Mouse (Mus musculus) v-Abl transformed pro-B cells (cell line): ENCODE data around the gene Lasp1.

Experiments used
- in situ Hi-C, 2 experiments: fragments of 400-800 bp; cut with MboI; formaldehyde crosslinking; loops; one replicate each; pipeline ENCODE4 v1.15.1; 2025; ENCODE audit not compliant: unreplicated experiment in 2 of 2

Lasp1 gene

DNA sequence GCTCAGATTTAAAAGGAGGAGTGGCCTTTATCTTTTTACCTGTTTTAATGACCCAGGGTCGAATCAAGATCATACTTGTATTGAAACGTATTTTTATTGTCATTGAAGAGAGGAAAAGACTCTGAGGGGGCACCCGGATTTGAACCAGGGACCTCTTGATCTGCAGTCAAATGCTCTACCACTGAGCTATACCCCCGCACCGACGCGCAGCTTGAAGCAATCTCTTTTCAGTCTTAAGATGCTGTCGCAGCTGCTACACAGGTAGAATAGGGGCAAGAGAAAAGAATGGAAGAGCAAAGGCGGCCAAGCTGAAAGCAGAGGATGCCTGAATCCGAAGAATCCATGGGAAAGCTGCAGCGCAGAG, at the start of gene Lasp1:
Lasp1 (plus strand) TSS at position 219 of the 364 bp plus-strand sequence.
- in situ Hi-C loops: loop anchor here (5.0 to 25.0 kb wide), 4 partner anchors 84 to 789 kb away; partner anchors contain the start of genes Fbxo47 (in 2 of the 2), Lrrc3c (in 1 of the 2), Ormdl3 (in 1 of the 2) and Pcgf2 (in 1 of the 2)

DNA sequence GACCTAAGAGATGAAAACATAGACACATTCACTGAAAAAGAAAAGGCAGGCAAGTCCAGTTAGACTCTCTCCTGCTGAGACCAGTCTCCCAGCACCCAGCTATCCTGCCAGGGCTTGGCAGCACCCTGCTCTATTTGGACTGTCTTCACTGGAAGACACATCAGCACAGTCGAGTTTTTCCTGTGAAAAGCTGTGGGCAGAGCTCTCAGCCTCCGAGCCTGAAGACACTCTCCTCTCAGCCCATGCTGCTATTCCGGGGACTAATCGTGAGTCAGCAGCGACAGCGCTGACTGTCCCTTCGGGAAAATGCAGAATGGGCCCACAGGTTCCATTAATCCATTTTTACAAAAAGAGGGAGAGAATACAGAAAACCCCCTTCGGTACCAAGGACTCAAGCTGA, 45.5 kb upstream of the Lasp1 start:
- in situ Hi-C loops: no loop called here

DNA sequence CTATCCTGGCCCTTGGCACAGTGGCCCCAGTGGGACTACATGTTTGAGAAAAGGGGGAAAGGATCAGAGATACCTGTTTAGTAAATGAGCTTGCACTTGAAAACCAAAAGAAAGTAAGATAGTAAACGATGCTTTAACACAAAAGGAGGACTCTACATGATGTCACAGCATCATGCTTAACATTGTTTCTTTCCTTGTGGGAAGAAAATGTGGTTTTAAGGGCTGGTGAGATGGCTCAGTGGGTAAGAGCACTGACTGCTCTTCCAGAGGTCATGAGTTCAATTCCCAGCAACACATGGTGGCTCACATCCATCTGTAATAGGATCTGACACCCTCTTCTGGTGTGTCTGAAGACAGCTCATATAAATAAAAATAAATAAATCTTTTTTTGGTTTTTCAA, 40.7 kb upstream of the Lasp1 start:
- in situ Hi-C loops: no loop called here

DNA sequence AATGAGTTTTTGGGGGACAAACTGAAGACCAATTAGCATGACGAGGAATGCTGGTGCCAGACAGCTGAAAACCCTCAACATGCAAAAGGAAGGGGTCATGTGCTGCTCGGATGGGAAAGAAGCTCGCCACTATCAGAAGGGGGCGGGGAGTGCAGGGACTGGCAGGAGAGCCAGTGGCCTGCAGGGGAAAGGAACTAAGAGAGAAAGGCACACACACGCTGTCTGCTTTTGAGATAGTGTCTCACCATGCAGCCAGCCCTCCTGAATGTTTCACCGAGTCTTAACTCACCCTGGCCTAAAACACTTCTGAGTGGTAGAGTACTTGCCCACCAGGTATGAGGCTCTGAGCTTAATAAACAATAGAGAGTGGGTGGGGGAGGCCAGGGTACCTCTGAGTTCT, 39.9 kb upstream of the Lasp1 start:
- in situ Hi-C loops: no loop called here

DNA sequence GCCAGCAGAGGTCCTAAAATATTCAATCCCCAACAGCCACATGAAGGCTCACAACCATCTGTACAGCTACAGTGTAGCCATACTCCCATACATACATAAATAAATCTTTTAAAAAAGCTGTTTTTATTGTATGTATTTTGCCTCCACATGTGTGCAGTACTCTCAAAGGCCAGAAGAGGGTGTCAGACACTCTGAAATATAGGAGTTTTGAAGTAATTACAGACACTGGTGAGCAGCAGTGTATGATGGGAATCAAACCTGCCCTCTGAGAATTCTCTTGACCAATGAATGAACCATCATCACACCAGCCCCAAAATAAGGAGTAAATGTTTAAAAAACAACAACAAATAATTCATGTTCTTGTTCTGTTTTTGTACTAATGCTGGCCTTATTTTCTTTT, 37.2 kb upstream of the Lasp1 start:
- in situ Hi-C loops: no loop called here

DNA sequence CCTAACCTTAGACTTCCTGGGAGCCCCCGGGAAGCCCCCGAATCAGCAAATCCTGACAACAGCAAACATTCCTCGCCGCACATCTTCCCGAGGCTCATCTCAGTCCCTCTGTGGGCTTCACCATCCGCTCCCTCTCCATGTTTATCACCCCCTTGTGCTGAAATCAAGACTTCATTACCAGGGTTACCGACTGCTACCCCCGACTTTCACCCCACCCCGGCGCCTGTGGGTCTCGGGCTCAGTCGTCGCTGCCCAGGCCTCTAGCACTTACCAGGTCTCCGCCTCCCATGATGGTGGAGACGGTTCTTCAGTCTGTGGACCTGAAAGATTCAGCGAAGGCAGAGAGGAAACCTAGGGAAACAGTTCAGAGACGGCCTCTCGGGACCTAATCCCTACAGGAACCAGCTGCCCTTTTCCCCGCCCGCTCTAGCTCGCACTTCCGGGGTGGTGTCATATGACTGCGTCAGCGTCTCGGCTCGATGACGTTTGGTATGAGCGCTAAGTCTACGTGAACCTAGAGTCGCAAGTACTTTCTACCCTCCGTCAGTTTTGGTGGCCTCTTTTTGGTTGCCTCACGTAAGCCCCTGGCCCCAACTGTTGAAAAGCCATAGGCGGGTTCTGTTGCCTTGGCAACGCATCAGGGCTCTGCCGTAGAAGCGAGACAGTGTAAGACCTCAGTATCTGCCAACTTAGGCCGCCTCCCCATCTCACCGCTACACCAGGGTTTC, 32.5 kb upstream of the Lasp1 start, which contains the start of gene Cwc25:
Cwc25 (minus strand) TSS at position 403 of the 728 bp plus-strand sequence.
- in situ Hi-C loops: no loop called here

DNA sequence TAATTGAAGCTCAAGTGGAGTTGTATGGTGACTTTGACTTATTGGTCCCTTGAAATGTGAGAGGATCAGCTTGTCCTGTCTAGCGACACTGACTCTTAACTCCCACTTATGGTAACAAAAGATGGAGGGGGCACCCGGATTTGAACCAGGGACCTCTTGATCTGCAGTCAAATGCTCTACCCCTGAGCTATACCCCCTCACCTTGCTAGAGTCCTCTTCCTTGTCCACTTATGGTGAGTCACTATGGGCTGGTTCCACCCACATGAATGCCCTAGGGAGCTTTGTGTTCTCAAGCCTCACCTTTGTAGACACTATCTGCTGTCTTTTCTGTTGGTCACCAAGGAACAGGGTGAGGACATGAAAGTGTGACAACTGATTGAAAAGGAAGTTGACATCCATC, 29.1 kb upstream of the Lasp1 start:
- in situ Hi-C loops: no loop called here

DNA sequence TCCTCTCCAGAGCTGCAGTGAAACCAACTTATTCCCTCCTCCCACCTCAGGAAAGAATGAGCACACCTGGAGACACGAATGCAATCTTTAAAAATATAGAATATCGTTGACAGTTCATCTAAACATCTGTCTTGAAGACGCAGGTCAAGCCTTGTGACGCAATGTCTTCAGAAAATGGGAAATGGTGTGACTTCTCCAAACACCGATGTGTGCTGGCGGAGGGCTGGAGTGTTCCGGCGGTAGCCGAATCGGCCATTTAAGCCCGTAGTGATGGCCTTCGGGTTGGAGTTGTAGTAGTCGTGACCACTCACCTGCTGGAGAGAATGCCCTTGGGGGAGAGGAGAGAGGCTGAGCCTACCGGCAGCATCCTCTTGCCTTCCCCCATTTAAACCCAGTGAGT, 27.4 kb upstream of the Lasp1 start:
- in situ Hi-C loops: no loop called here

DNA sequence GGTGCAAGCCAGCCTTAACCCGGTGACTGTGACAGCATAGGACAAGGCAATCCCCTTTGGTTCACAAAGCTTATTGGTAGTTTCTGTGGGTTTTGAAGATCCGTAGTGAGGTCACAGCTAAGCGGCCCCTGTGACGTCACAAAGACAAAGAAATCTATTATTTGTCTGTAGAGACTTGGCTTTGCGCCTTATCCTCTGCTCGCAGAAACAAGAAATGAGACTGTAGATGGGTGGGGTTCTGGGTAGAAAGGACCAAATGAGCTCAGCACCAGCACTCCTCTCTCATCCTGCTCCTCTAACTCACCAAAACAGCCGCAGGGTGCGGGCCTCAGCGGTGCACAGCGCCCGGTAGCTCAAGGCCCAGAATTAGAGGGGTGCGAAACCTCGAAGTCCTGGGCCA, 23.6 kb upstream of the Lasp1 start:
- in situ Hi-C loops: loop anchor here in 1 of 2 experiments (25.0 kb wide), 1 partner anchor 812 kb away; the partner anchor contains the start of genes Lrrc3c and Ormdl3

DNA sequence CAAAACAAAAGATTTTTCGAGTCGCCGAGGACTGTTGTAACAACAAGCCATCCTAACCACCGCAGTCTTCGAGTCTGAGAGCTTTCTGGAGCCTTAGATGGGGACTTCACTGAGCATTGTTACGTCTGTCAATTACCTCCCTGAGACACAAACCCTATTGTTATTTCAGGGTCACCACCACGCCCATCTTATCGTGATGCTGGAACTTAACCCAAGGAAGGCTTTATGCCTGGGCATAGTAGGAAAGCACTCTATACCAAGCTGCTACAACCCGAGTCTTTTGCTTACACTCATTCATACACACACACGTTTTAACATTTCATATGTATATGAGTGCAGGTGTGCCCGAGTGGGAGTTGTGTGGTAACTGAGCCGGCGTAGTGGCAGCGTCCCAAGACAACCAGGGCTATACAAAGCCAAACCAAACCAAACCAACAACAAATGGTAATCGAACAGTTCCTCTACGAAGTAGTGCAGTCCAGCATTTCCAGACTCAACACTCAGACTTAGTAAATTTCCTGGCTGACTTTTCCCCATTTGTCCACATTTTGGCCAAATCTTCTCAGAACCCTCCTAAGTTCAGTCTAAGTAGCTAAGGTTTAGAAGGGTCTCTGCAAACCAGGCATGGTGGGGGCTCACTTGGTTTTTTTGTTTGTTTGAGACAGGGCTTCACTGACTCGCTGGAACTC, 22.8 kb upstream of the Lasp1 start, which contains the start of gene 1700001P01Rik:
1700001P01Rik (minus strand) TSS at position 111 of the 689 bp plus-strand sequence.
- in situ Hi-C loops: loop anchor here in 1 of 2 experiments (25.0 kb wide), 1 partner anchor 811 kb away; the partner anchor contains the start of genes Lrrc3c and Ormdl3

DNA sequence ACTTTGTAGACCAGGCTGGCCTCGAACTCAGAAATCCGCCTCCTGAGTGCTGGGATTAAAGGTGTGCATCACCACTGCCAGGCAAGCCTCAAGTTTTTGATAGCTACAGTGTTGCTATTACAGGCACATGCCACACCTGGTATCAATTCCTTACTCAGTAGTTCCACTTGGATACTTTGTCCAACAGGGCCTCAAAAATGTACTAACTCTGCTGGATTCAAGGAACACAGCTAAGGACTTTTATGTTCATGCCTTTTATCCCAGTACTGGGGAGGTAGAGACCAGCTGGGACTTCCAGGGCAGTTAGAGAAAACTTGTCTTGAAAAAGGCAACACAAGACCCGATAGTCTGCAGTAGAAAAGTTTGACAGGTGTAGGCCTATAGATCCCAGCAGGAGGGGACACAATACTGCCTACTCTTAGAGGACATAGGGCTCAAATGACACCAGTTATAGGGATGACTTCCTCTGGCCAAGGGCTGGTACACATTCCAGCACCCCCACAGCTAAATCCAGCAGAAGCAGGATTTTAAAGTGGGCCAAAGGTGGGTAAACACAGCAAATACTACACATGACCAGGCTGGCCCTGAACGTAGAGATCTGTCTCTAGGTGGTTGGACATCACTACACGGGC, 22.2 kb upstream of the Lasp1 start:
- in situ Hi-C loops: loop anchor here in 1 of 2 experiments (25.0 kb wide), 1 partner anchor 811 kb away; the partner anchor contains the start of genes Lrrc3c and Ormdl3

DNA sequence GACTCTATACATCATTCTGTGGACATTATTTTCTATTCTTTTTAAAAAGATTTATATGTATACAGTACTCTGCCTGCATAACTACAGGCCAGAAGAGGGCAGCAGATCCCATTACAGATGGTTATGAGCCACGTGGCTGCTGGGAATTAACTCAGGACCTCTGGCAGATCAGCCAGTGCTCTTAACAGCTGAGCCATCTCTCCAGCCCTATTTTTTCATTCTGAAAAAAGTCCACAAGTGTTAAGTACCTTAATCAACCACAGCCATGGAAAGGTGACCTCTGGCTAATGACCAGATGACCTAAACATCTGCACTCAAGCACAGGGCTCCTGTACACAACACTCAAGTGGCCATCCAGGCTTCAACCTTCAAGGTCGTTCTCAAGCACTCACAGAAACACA, 21.7 kb upstream of the Lasp1 start:
- in situ Hi-C loops: loop anchor here in 1 of 2 experiments (25.0 kb wide), 1 partner anchor 810 kb away; the partner anchor contains the start of genes Lrrc3c and Ormdl3

DNA sequence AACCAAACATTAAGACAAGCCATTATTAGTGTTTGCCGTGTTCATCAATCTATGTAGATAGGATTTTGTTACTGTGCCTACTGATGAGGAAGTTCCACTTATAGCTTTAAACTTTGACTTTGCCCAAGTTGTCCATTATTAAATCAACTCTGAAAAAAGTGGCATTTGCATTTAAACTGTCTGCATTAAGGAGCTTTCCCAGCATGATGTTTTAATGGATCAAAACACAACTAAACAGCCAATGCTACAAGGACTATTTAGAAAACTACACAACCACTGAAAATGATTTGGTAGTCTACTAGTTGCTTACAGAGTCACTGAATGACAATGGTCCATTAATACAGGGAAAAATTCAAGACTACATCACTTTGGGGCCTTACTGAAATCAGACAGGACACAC, 19.9 kb upstream of the Lasp1 start:
- in situ Hi-C loops: loop anchor here in 1 of 2 experiments (25.0 kb wide), 1 partner anchor 808 kb away; the partner anchor contains the start of genes Lrrc3c and Ormdl3

DNA sequence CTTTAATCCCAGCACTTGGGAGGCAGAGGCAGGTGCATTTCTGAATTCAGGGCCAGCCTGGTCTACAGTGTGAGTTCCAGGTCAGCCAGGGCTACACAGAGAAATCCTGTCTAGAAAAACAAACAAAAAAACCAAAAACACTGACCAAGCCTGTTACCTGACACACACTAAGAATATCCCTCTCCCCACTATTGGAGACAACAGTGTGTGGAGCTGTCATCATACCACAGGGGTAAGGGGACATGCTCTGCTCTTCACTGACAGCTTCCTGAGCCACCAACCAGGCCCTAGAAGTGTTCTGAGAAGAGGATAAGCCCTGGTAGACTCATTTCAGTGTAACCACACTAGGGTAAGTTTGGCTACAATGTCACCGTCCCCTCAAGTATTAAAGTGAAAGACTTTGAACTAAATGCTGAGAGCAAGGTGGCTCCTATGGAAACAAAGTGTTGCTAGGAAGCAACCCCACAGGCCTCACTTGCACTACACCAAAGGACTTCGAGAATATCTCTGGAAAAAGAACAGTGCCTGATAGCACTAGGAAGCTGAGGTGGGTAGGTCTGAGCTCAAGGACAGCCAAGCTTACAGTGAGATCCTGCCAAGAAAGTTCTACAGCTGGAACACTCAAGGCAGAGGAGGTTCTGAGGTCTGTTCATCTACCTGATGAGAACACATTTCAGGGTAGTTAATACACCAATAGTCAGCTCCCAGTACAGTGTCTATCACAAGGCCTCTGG, 18.7 kb upstream of the Lasp1 start:
- in situ Hi-C loops: loop anchor here in 1 of 2 experiments (25.0 kb wide), 1 partner anchor 807 kb away; the partner anchor contains the start of genes Lrrc3c and Ormdl3

DNA sequence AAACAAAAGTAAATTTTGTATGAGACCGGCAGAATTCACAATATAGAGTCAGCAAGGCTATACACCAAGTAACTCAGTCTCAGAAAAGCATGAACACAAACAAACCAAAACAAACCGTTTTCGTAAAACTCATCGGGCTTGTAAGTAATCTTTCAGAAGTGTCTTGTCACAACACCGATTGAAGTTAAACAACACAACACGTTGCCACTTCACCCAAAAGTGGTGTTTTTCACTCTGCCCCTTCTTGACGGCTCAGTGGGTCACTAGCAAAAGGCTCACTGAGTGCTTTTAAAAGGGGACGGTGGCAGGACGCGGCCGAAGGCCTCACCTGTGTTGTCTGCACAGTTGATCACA, 17.3 kb upstream of the Lasp1 start:
- in situ Hi-C loops: loop anchor here in 1 of 2 experiments (25.0 kb wide), 1 partner anchor 806 kb away; the partner anchor contains the start of genes Lrrc3c and Ormdl3

DNA sequence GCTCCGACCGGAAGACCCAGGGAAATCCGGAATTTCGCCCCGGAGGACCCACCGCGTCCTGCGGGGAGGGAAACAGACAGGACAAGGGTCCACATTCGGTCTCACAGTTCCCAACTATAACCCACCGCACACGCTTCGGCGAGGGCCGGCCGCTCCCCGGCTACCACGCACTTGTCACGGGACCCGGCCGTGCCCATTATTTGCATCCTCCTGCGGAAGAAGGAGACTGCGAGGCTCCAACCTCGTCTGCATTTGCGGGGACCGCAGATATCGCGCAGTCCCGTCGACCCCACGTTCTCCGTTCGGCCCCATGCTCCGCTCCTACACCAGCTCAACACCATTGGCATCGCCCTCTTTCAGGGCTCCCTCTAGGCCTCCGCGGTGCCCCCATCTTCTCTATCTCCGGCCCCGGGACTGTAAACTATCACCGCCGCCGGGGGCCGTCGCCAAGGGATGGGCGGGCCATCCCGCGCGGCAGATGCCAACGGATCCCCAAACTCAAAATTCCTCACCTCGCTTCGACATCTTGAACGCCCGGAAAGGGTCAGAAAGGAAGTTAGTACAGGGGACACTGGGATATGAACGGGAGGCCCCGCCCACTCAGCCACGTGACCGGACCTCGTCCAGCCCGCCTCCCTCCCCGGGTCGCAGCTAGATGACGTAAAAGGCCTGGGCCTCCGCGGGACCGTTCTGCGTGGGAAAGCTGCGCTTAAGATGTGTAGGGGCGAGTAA, 16.8 kb upstream of the Lasp1 start, which contains the start of gene Rpl23:
Rpl23 (minus strand) TSS at position 606 of the 732 bp plus-strand sequence.
- in situ Hi-C loops: loop anchor here in 1 of 2 experiments (25.0 kb wide), 1 partner anchor 805 kb away; the partner anchor contains the start of genes Lrrc3c and Ormdl3

DNA sequence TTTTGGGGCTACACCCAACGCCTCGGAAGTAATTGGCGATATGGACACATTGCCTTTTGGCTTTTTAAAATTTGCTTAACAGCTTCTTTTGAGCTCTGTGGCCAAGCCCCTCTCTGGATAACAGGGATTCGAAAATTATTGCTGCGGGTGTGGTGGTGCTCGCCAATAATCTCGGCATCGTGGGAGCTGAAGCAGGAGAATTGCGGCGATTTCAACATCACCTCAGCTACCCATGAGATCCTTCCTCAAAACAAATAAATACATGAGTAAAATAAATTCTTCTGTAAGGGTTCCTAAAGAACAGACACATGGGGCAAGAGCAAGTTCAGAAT, 16.3 kb upstream of the Lasp1 start:
- in situ Hi-C loops: loop anchor here in 1 of 2 experiments (25.0 kb wide), 1 partner anchor 805 kb away; the partner anchor contains the start of genes Lrrc3c and Ormdl3

DNA sequence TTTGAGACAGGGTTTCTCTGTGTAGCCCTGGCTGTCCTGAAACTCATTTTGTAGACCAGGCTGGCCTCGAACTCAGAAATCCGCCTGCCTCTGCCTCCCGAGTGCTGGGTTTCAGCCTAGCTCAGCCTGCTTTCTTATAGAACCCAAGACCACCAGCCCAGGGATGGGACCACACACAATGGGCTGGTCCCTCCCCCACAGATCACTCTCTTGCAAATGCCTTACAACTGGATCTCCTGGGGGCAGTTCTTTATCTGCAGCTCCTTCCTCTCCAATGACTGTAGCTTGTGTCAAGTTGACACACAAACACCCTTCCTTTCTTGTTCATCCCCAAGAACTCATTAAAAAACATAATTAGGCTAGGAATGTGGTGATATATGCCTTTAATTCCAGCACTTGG, 10.8 kb upstream of the Lasp1 start:
- in situ Hi-C loops: loop anchor here in 1 of 2 experiments (25.0 kb wide), 1 partner anchor 799 kb away; the partner anchor contains the start of genes Lrrc3c and Ormdl3

DNA sequence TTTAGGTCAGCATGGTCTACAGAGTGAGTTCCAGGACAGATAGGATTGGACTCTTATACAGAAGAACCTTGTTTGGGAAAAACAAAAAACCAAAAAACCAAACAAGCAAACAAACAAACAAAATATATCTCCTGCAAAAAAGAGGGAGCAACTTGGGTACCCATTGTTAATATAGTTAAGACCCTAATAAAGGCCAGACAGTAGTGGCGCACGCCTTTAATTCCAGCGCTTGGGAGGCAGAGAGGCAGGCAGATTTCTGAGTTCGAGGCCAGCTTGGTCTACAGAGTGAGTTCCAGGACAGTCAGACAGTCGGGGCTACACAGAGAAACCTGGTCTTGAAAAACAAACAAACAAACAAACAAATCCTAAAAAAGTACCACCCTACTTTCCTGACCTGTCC, 9.1 kb upstream of the Lasp1 start:
- in situ Hi-C loops: loop anchor here in 1 of 2 experiments (25.0 kb wide), 1 partner anchor 798 kb away; the partner anchor contains the start of genes Lrrc3c and Ormdl3
